Mouse (Mus musculus) megakaryocyte, embryonic 14.5 days (primary cell): Measurements from ENCODE around the gene Npas2.

Experiments used
- FLI1 ChIP-seq: IDR thresholded peaks from 2 replicates; pipeline ENCODE4 v1.6.1; 2012; ENCODE audit warnings: low read length, inconsistent platforms, mixed read lengths
- GATA1 ChIP-seq: IDR thresholded peaks from 3 replicates; pipeline ENCODE4 v1.6.1; 2012; ENCODE audit warnings: mixed read lengths, low read length, inconsistent platforms, borderline replicate concordance

- TF ChIP-seq GATA1 (no peak), FLI1 (no peak)
These were observed 91.3 kb downstream of the Npas2 start for GRCm38 (mm10) chr1:39284786-39285185.
